ENCODE assay signal across 9 mouse cellular contexts in genomic region chr10:83181831-83182572, GRCm38 (mm10).
A peak's percentile ranks its signal among the peaks of the same experiment; 100 is the strongest.
DNase-seq lines count a peak whose midpoint lies in the region; ATAC-seq lines count a peak whose summit lies in the region.
"Had no signal": no experiment of that assay in that cellular context is flagged by ENCODE, and none has a peak within 500 bp of the region (broad histone marks: within the 10 kb centered on the region; RNA-seq: fewer than 3 reads in every experiment).

No protein-coding gene starts in this region.

- peaks cover 10% of the 10 kb centered on the region; the same call in 1 of the 2 replicates for H3K9me3 ChIP-seq in limb, embryonic 12.5 days
- no peaks in the 10 kb centered on the region for H3K9me3 ChIP-seq in limb, embryonic 10.5 days (replicated peaks)
- H3K9me3 ChIP-seq in hindbrain, embryonic 15.5 days: no peaks in the 10 kb centered on the region
- H3K9me3 ChIP-seq: midbrain, embryonic 12.5 days had no signal

- no peak for ATAC-seq in limb, embryonic 12.5 days (ENCODE audit: insufficient number of reproducible peaks, insufficient read depth, low FRiP score, low TSS enrichment, low read depth)
- peak; percentile 24; the same call in 1 of the 2 replicates for ATAC-seq in hindbrain, embryonic 15.5 days (ENCODE audit: low FRiP score, low read depth)

- no peak overlapping the region for H3K4me2 ChIP-seq in limb, embryonic 12.5 days
- no peak overlapping the region for H3K4me2 ChIP-seq in hindbrain, embryonic 15.5 days
- H3K4me2 ChIP-seq: midbrain, embryonic 12.5 days had no signal

- 68% methylated on average over 15 of the region's 15 CpGs for WGBS in limb, embryonic 12.5 days
- WGBS in limb, embryonic 10.5 days: 80% methylated on average over 15 of the region's 15 CpGs
- 64% methylated on average over 15 of the region's 15 CpGs for WGBS in hindbrain, embryonic 15.5 days

- peaks cover 27% of the 10 kb centered on the region for H3K4me1 ChIP-seq in limb, embryonic 12.5 days (replicated peaks)
- peaks cover 27% of the 10 kb centered on the region for H3K4me1 ChIP-seq in limb, embryonic 10.5 days
- H3K4me1 ChIP-seq in hindbrain, embryonic 15.5 days (replicated peaks): peaks cover 34% of the 10 kb centered on the region

- 0 out of 2 replicates have a peak overlapping the region, but pooled peaks have one; percentile 25 for H3K27ac ChIP-seq in limb, embryonic 12.5 days
- H3K27ac ChIP-seq in limb, embryonic 10.5 days: no peak overlapping the region
- H3K27ac ChIP-seq in hindbrain, embryonic 15.5 days (replicated peaks): peak overlapping the region; percentile 7; the same call in 1 of the 2 replicates
- H3K27ac ChIP-seq: midbrain, embryonic 12.5 days had no signal

- no peaks in the 10 kb centered on the region for H3K36me3 ChIP-seq in limb, embryonic 12.5 days
- H3K36me3 ChIP-seq in limb, embryonic 10.5 days: no peaks in the 10 kb centered on the region
- H3K36me3 ChIP-seq in hindbrain, embryonic 15.5 days: no peaks in the 10 kb centered on the region
- H3K36me3 ChIP-seq: midbrain, embryonic 12.5 days had no signal

- no peak overlapping the region for H3K9ac ChIP-seq in limb, embryonic 12.5 days (replicated peaks)
- H3K9ac ChIP-seq in hindbrain, embryonic 15.5 days: no peak overlapping the region
- H3K9ac ChIP-seq: midbrain, embryonic 12.5 days had no signal

- no peak for DNase-seq in limb, embryonic 10.5 days (ENCODE audit: low spot score)
- peak; percentile 69 to 73 for DNase-seq in cerebellum, adult 18-20 months
- DNase-seq in skeletal muscle tissue, adult 2 months (ENCODE audit: low read depth, low spot score): peak; percentile 91
- no peak for DNase-seq in ovary, postnatal 14 days (ENCODE audit: low spot score)
- DNase-seq in embryo, embryonic 9.5 days (ENCODE audit: extremely low spot score): no peak
- no peak for DNase-seq in heart, postnatal 10 days

- no peak overlapping the region for H3K4me3 ChIP-seq in limb, embryonic 12.5 days (replicated peaks)
- no peak overlapping the region for H3K4me3 ChIP-seq in limb, embryonic 10.5 days
- H3K4me3 ChIP-seq in hindbrain, embryonic 15.5 days: no peak overlapping the region
- H3K4me3 ChIP-seq: midbrain, embryonic 12.5 days had no signal

- intact Hi-C loops in heart, postnatal 10 days (cut with DNase I): loop anchor here (5.0 kb wide), 2 partner anchors 195 to 270 kb away; partner anchors contain the start of gene Chst11

- peaks cover 10% of the 10 kb centered on the region for H3K27me3 ChIP-seq in limb, embryonic 12.5 days
- no peaks in the 10 kb centered on the region for H3K27me3 ChIP-seq in limb, embryonic 10.5 days (ENCODE audit: low read depth, poor library complexity, severe bottlenecking)
- no peaks in the 10 kb centered on the region for H3K27me3 ChIP-seq in hindbrain, embryonic 15.5 days
- H3K27me3 ChIP-seq: midbrain, embryonic 12.5 days had no signal

Comparison
In these comparisons a context has a peak if more than half of its experiments do, and no peak if none do; other contexts are left out.
1. DNase-seq: peak in cerebellum, adult 18-20 months (2 of 2) and skeletal muscle tissue, adult 2 months (single experiment); none in limb, embryonic 10.5 days (single experiment), ovary, postnatal 14 days (single experiment), embryo, embryonic 9.5 days (single experiment) and heart, postnatal 10 days (0 of 2).